Mouse (Mus musculus) forelimb bud, embryonic 11.5 days (tissue): ENCODE results near the gene Arhgap32.
"Not testable (repeated sequence)": the region's sequence is repeated elsewhere in the genome, so short reads cannot be mapped to it uniquely, and the experiment has no call there.

Source experiments
- DNase-seq: peaks from one replicate; pipeline ENCODE4 v3.0.0-alpha.2; 2012; ENCODE audit warnings: low read depth, low spot score

The Arhgap32 gene

GRCm38 (mm10) chr9:32115786-32116185 lies at the start of gene Arhgap32:
TSS of gene Arhgap32 (plus strand) at chr9:32116136.
- DNase-seq, result no peak

GRCm38 (mm10) chr9:32072778-32073177 lies 43.2 kb upstream of the Arhgap32 start:
- no peak for DNase-seq

- DNase-seq, result no peak
Measured at GRCm38 (mm10) chr9:32088106-32088776, 27.7 kb upstream of the Arhgap32 start.

GRCm38 (mm10) chr9:32088882-32089281 lies 27.1 kb upstream of the Arhgap32 start:
- DNase-seq, result no peak

GRCm38 (mm10) chr9:32093456-32093855 lies 22.5 kb upstream of the Arhgap32 start:
- DNase-seq, result no peak

GRCm38 (mm10) chr9:32094351-32095120 lies 21.4 kb upstream of the Arhgap32 start:
- no peak for DNase-seq

GRCm38 (mm10) chr9:32095511-32095910 lies 20.4 kb upstream of the Arhgap32 start:
- DNase-seq, result no peak

- DNase-seq, result no peak
Measured at GRCm38 (mm10) chr9:32096541-32096940, 19.4 kb upstream of the Arhgap32 start.

- DNase-seq, result no peak
Measured at GRCm38 (mm10) chr9:32097123-32097522, 18.8 kb upstream of the Arhgap32 start.

GRCm38 (mm10) chr9:32098425-32099155 lies 17.3 kb upstream of the Arhgap32 start:
- DNase-seq, result no peak

GRCm38 (mm10) chr9:32100561-32100960 lies 15.4 kb upstream of the Arhgap32 start:
- DNase-seq, result no peak

GRCm38 (mm10) chr9:32101488-32101887 lies 14.4 kb upstream of the Arhgap32 start:
- no peak for DNase-seq

- no peak for DNase-seq
Measured at GRCm38 (mm10) chr9:32104670-32105069, 11.3 kb upstream of the Arhgap32 start.

- DNase-seq, result no peak
Measured at GRCm38 (mm10) chr9:32110376-32110775, 5.6 kb upstream of the Arhgap32 start.

- no peak for DNase-seq
Measured at GRCm38 (mm10) chr9:32116272-32116671, 336 bp downstream of the Arhgap32 start.

GRCm38 (mm10) chr9:32117876-32118275 lies 1.9 kb downstream of the Arhgap32 start:
- no peak for DNase-seq

- DNase-seq, result no peak
Measured at GRCm38 (mm10) chr9:32118433-32118832, 2.5 kb downstream of the Arhgap32 start.

GRCm38 (mm10) chr9:32119586-32119985 lies 3.6 kb downstream of the Arhgap32 start:
- no peak for DNase-seq

GRCm38 (mm10) chr9:32120162-32120561 lies 4.2 kb downstream of the Arhgap32 start:
- DNase-seq, result no peak

GRCm38 (mm10) chr9:32121271-32121670 lies 5.3 kb downstream of the Arhgap32 start:
- DNase-seq, result not testable (repeated sequence)

GRCm38 (mm10) chr9:32136195-32136594 lies 20.3 kb downstream of the Arhgap32 start:
- no peak for DNase-seq

- DNase-seq, result no peak
Measured at GRCm38 (mm10) chr9:32136680-32137295, 20.9 kb downstream of the Arhgap32 start.
